Mouse (Mus musculus): ENCODE measurements around the gene Wdr17.

- TF ChIP-seq POLR2A (IDR thresholded peaks at IDR 0.05; ENCODE audit: insufficient read depth, low read depth, low read length) = no peak
- no peak for TF ChIP-seq EP300 (IDR thresholded peaks at IDR 0.05; ENCODE audit: insufficient read depth, low read depth, low read length)
These were observed 150.2 kb downstream of the Wdr17 start for GRCm38 (mm10) chr8:54736660-54737312.

Data from heart, adult 2 months (tissue).